Mouse (Mus musculus) sigmoid colon, adult 10 weeks (tissue): ENCODE data around the gene Gm8857. TPM values are rescaled to one million over a fixed set of nuclear protein-coding genes. Genes with fewer than 3 reads are reported as not detected.

ENCODE experiments used
- polyA plus RNA-seq: library from polyadenylated mRNA; stranded (reverse); fragments of 350-450 nt; fragmentation: Illumina TruSeq; extraction: RNeasy Lipid Tissue Mini Kit (QIAGEN cat#74804); gene quantifications from one replicate; pipeline ENCODE4 v1.2.3, GENCODE M21; 2014; ENCODE audit warnings: low read depth, low replicate concordance

The Gm8857 gene
- polyA plus RNA-seq: not detected

DNA sequence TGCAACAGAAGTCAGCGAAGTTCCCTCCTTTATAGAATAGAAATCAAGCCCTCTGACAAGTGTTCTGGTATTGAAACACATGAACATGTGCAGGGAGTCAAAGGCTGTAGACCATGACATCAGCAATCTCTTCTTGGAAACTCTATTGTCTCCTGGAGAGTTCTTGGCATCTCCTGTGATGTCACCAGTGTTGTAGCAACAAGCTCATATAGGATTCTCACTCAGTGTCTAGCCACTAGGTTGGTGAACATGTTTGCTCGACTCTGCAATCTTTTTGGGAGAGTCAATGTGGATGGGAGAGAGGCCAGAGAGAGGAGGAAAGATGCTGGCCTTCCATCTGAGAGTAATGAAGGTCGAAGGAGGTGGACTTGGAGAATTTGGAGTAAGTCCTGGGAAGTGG, at the start of gene Gm8857, which contains the start of gene Gm8871:
Gene Gm8857 (plus strand): TSS at position 303 of the 400 bp plus-strand sequence.
Gene Gm8871 (plus strand): TSS at position 301 of the 400 bp plus-strand sequence.

Other genes with a start within 250 kb of the Gm8857 start
- not detected for gene Gm8871, start within 50 bp of the Gm8857 start, polyA plus RNA-seq
- gene Gm8879, start 179.8 kb downstream of the Gm8857 start, polyA plus RNA-seq: not detected
- not detected for gene Gm5861, start 235.3 kb downstream of the Gm8857 start, polyA plus RNA-seq